Mouse (Mus musculus) forebrain, embryonic 15.5 days (tissue): ENCODE data around the gene Gng8. TPM values are rescaled to one million over a fixed set of nuclear protein-coding genes. Genes with fewer than 3 reads are reported as not detected.
A peak's percentile ranks its signal among the peaks of the same experiment; 100 is the strongest.

Experiments used
- ATAC-seq: fragments of 200-750 bp; cut with Nextera tagmentation; replicated peaks from 2 replicates; pipeline ENCODE4 v1.8.0; 2017; ENCODE audit warnings: mild to moderate bottlenecking, moderate TSS enrichment, moderate library complexity
- H3K27ac ChIP-seq: fragments of 300-500 bp; sonication (generic); replicated peaks from 2 replicates; pipeline ENCODE4 v1.5.1; 2015; ENCODE audit warnings: mild to moderate bottlenecking, inconsistent platforms
- H3K27me3 ChIP-seq: fragments of 300-500 bp; sonication (generic); 2 replicates; pipeline ENCODE4 v1.6.1; 2015; ENCODE audit warnings: inconsistent platforms
- H3K36me3 ChIP-seq: fragments of 300-500 bp; sonication (generic); 2 replicates; pipeline ENCODE4 v1.6.1; 2015; ENCODE audit warnings: mild to moderate bottlenecking, inconsistent platforms
- H3K4me1 ChIP-seq: fragments of 300-500 bp; sonication (generic); 2 replicates; pipeline ENCODE4 v1.6.1; 2015; ENCODE audit warnings: inconsistent platforms
- H3K4me2 ChIP-seq: fragments of 300-500 bp; sonication (generic); replicated peaks from 2 replicates; pipeline ENCODE4 v1.6.1; 2015; ENCODE audit warnings: mild to moderate bottlenecking, inconsistent platforms
- H3K4me3 ChIP-seq: fragments of 300-500 bp; sonication (generic); 2 replicates; pipeline ENCODE4 v1.5.1; 2015; ENCODE audit warnings: mild to moderate bottlenecking, inconsistent platforms
- H3K9ac ChIP-seq: fragments of 300-500 bp; sonication (generic); replicated peaks from 2 replicates; pipeline ENCODE4 v1.6.1; 2015; ENCODE audit warnings: mild to moderate bottlenecking, inconsistent platforms
- H3K9me3 ChIP-seq: fragments of 300-500 bp; sonication (generic); 2 replicates; pipeline ENCODE4 v1.6.1; 2016; ENCODE audit warnings: inconsistent platforms
- WGBS: fragments of 180-500 bp; shearing (Covaris S2); methylation state at CpG from one replicate; pipeline ENCODE4 v1.1.7; 2015; ENCODE audit warnings: mixed read lengths; 5-methylcytosine and 5-hydroxymethylcytosine counted together
- polyA plus RNA-seq: library from polyadenylated mRNA; unstranded; fragments of >200 nt; fragmentation: Nextera tagmentation; extraction: Ambion mirVana; gene quantifications from 2 replicates; pipeline ENCODE4 v1.2.1, GENCODE M21; 2015

The Gng8 gene
- polyA plus RNA-seq, 1 experiment from 2014 or later, result 4.4 TPM

- Histone ChIP-seq H3K36me3 (no peaks in the 10 kb centered on the region), H3K9ac (no peak overlapping the region), H3K4me1 (peaks cover 59% of the 10 kb centered on the region), H3K4me3 (no peak overlapping the region), H3K9me3 (no peaks in the 10 kb centered on the region), H3K27me3 (no peaks in the 10 kb centered on the region), H3K27ac (0 out of 2 replicates have a peak overlapping the region, but pooled peaks have one; percentile 88), H3K4me2 (no peak overlapping the region)
- 51% methylated on average over 4 of the region's 4 CpGs for WGBS
- ATAC-seq, result no peak
These were observed 45.7 kb downstream of the Gng8 start for GRCm38 (mm10) chr7:16937312-16937711.

GRCm38 (mm10) chr7:16938117-16938791 is 46.7 kb downstream of the Gng8 start:
- no peaks in the 10 kb centered on the region for H3K36me3 ChIP-seq
- peak; percentile 87 for ATAC-seq
- 57% methylated on average over 17 of the region's 17 CpGs for WGBS
- no peak overlapping the region for H3K9ac ChIP-seq
- H3K4me2 ChIP-seq, result peak overlapping the region; percentile 33
- no peaks in the 10 kb centered on the region for H3K9me3 ChIP-seq
- H3K4me3 ChIP-seq, result no peak overlapping the region
- H3K27ac ChIP-seq, result peak overlapping the region; percentile 88
- peaks cover 56% of the 10 kb centered on the region for H3K4me1 ChIP-seq
- no peaks in the 10 kb centered on the region for H3K27me3 ChIP-seq

- Histone ChIP-seq H3K36me3 (no peaks in the 10 kb centered on the region), H3K9ac (no peak overlapping the region), H3K27me3 (no peaks in the 10 kb centered on the region), H3K27ac (peak overlapping the region; percentile 88), H3K9me3 (no peaks in the 10 kb centered on the region), H3K4me3 (no peak overlapping the region), H3K4me1 (peaks cover 64% of the 10 kb centered on the region), H3K4me2 (no peak overlapping the region)
- no peak for ATAC-seq
- WGBS, result 28% methylated on average over 7 of the region's 7 CpGs
These were observed 48.7 kb downstream of the Gng8 start for GRCm38 (mm10) chr7:16940292-16940691.

- no peak overlapping the region for H3K9ac ChIP-seq
- H3K4me3 ChIP-seq, result no peak overlapping the region
- H3K4me2 ChIP-seq, result no peak overlapping the region
- no peaks in the 10 kb centered on the region; the same call in 1 of the 2 replicates for H3K27me3 ChIP-seq
- H3K27ac ChIP-seq, result peak overlapping the region; percentile 88
- no peaks in the 10 kb centered on the region for H3K9me3 ChIP-seq
- no peaks in the 10 kb centered on the region for H3K36me3 ChIP-seq
- WGBS, result 42% methylated on average over 4 of the region's 4 CpGs
- no peak for ATAC-seq
- H3K4me1 ChIP-seq, result peaks cover 85% of the 10 kb centered on the region
These were observed 51.3 kb downstream of the Gng8 start for GRCm38 (mm10) chr7:16942861-16943260.

GRCm38 (mm10) chr7:16944061-16944807 is 52.6 kb downstream of the Gng8 start, which contains the start of gene Pnmal2:
Gene Pnmal2, plus strand, starts transcription at chr7:16944682.
- Histone ChIP-seq H3K27me3 (no peaks in the 10 kb centered on the region; the same call in 1 of the 2 replicates), H3K36me3 (no peaks in the 10 kb centered on the region), H3K27ac (peak within 1 kb of the TSS; percentile 88), H3K4me2 (peak within 1 kb of the TSS; percentile 78), H3K4me1 (peaks cover 85% of the 10 kb centered on the region), H3K4me3 (peak within 1 kb of the TSS; percentile 60), H3K9ac (peak within 1 kb of the TSS; percentile 73), H3K9me3 (no peaks in the 10 kb centered on the region)
- ATAC-seq, result peak; percentile 87
- WGBS, result 12% methylated on average over 36 of the region's 36 CpGs

GRCm38 (mm10) chr7:16944808-16945315 is 53.3 kb downstream of the Gng8 start:
- no peaks in the 10 kb centered on the region; the same call in 1 of the 2 replicates for H3K27me3 ChIP-seq
- 2% methylated on average over 22 of the region's 22 CpGs for WGBS
- H3K4me3 ChIP-seq, result peak overlapping the region; percentile 60
- peak overlapping the region; percentile 88 for H3K27ac ChIP-seq
- no peaks in the 10 kb centered on the region for H3K9me3 ChIP-seq
- peak overlapping the region; percentile 73 for H3K9ac ChIP-seq
- peak; percentile 9; the same call in 1 of the 2 replicates for ATAC-seq
- H3K4me2 ChIP-seq, result peak overlapping the region; percentile 78
- H3K36me3 ChIP-seq, result no peaks in the 10 kb centered on the region
- H3K4me1 ChIP-seq, result peaks cover 85% of the 10 kb centered on the region

Other genes starting within 250 kb of the Gng8 start
- gene Ceacam15, start 216.1 kb upstream of the Gng8 start, polyA plus RNA-seq, result not detected in 2 replicates
- gene Ceacam9, start 169.9 kb upstream of the Gng8 start, polyA plus RNA-seq, result 0.13 and 0.18 TPM in 2 replicates
- 395 and 401 TPM in 2 replicates for gene Ap2s1, start 153.4 kb upstream of the Gng8 start, polyA plus RNA-seq
- 10.0 and 13.6 TPM in 2 replicates for gene Slc1a5, start 110.4 kb upstream of the Gng8 start, polyA plus RNA-seq
- gene Strn4, start 75.9 kb upstream of the Gng8 start, polyA plus RNA-seq, result 185 and 193 TPM in 2 replicates
- gene Fkrp, start 75.1 kb upstream of the Gng8 start, polyA plus RNA-seq, result 28.2 and 29.0 TPM in 2 replicates
- gene Prkd2, start 48.9 kb upstream of the Gng8 start, polyA plus RNA-seq, result 7.0 and 8.0 TPM in 2 replicates
- 3.3 and 3.4 TPM in 2 replicates for gene Dact3, start 16.5 kb upstream of the Gng8 start, polyA plus RNA-seq
- gene Ptgir, start 14.7 kb downstream of the Gng8 start, polyA plus RNA-seq, result 0.13 and 0.29 TPM in 2 replicates
- gene Calm3, start 32.3 kb downstream of the Gng8 start, polyA plus RNA-seq, result 291 and 305 TPM in 2 replicates
- 87.4 and 102 TPM in 2 replicates for gene Pnmal2, start 52.9 kb downstream of the Gng8 start, polyA plus RNA-seq
- 47.9 and 53.1 TPM in 2 replicates for gene Pnmal1, start 67.9 kb downstream of the Gng8 start, polyA plus RNA-seq
- 3.7 and 4.3 TPM in 2 replicates for gene Gm42372, start 91.3 kb downstream of the Gng8 start, polyA plus RNA-seq
- gene Ccdc8, start 100.9 kb downstream of the Gng8 start, polyA plus RNA-seq, result 6.8 and 7.0 TPM in 2 replicates
- gene Ppp5c, start 136.1 kb downstream of the Gng8 start, polyA plus RNA-seq, result 103 and 111 TPM in 2 replicates
- gene Hif3a, start 170.6 kb downstream of the Gng8 start, polyA plus RNA-seq, result 4.3 and 4.9 TPM in 2 replicates
- gene Psg16, start 182.3 kb downstream of the Gng8 start, polyA plus RNA-seq, result 1.7 and 2.7 TPM in 2 replicates